Mouse (Mus musculus): ENCODE results near the gene Rhog. TPM values are rescaled to one million over a fixed set of nuclear protein-coding genes. Genes with fewer than 3 reads are reported as not detected.

The Rhog gene
- total RNA-seq, 1 experiment from 2014 or later: 34.9 TPM

DNA sequence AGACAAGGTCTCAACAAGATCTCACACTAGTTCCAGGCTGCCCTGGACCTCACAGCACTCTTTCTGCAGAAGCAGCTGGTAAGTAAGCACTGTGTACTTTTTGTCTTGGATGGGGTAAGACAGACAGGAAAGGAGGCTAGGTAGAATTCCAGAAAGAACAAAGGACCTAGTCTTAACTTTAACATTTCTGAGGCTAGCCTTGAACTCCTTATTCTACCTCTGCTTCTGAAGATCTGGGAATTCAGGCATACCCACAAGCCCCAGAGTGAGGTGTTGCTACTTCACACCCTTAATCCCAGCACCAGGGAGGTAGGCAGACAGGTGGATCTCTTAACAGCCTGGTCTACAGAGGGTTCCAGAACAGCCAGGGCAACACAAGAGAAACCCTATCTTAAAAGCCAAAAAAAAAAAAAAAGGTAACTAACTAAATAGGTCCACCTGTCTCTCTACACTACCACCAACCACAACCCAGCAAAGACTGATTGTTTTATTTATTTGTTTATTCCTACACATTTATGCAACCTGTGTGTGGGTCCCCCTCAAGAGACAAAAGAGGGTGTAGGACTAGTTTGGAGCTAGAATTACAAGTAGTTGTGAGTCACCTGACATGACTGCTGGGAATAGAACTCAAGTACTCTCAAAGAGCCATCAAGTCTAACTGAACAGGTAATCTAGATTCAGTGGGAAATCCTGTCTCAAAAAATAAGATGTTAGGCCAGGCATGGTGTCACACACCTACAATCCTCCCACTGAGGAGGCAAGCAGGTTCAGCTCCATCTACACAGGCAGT, 54.7 kb downstream of the Rhog start:
- ATAC-seq (replicated peaks in 1 of 2; ENCODE audit: insufficient read depth in 1 of 2, low FRiP score in 2 of 2, low TSS enrichment in 1 of 2, low read depth in 1 of 2, poor library complexity in 2 of 2, severe bottlenecking in 2 of 2): no peak

DNA sequence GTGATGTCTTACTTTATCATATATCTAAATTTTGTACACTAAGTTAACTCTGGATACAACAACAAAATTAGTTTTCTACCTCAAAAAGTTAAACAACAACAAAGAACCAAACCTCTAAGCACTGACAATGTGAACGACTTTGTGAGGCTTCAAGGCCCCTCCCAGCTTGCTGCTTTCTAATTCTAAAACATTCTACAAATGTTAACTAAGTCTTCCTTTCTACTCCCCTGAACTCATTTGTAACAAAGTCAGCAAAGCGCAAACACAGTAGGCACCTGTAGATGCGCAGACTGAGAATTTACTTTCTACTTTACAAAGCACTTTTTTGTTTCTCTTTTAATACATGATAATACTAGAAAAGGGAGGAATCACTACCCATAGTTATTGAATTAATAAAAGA, 55.3 kb downstream of the Rhog start:
- ATAC-seq (replicated peaks in 1 of 2; ENCODE audit: insufficient read depth in 1 of 2, low FRiP score in 2 of 2, low TSS enrichment in 1 of 2, low read depth in 1 of 2, poor library complexity in 2 of 2, severe bottlenecking in 2 of 2): no peak

DNA sequence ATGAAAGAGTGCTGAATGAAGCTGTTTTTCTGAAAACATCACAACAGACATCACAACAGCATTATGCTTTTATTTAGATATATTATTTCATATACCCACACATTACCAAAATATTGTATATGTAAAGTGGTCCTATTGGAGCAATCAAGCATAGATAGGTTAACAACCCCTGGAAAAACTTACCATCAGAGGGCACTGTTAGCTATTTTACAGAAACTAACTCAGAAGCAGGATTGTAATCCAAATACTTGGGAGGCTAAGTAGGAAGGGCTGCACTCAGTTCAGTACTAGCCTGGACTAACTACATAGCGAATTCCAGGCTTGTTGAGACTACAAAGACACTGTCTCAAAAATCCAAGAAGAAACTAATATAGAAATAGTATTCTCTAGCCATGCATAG, 63.5 kb downstream of the Rhog start:
- ATAC-seq (replicated peaks in 1 of 2; ENCODE audit: insufficient read depth in 1 of 2, low FRiP score in 2 of 2, low TSS enrichment in 1 of 2, low read depth in 1 of 2, poor library complexity in 2 of 2, severe bottlenecking in 2 of 2): no peak

Other genes with a start within 250 kb of the Rhog start
- 3.9 and 4.7 TPM in 2 replicates for gene Il18bp, start 237.4 kb downstream of the Rhog start, total RNA-seq (2017)
- gene Rnf121, start 190.6 kb downstream of the Rhog start, total RNA-seq (2017): 10.9 and 12.1 TPM in 2 replicates
- gene Xndc1, start 190.5 kb downstream of the Rhog start, total RNA-seq (2017): 38.6 and 41.2 TPM in 2 replicates
- 1.6 and 2.0 TPM in 2 replicates for gene Xntrpc, start 190.3 kb downstream of the Rhog start, total RNA-seq (2017)
- not detected in 2 replicates for gene Trpc2, start 172.9 kb downstream of the Rhog start, total RNA-seq (2017)
- gene Art1, start 154.3 kb downstream of the Rhog start, total RNA-seq (2017): 0.55 and 1.5 TPM in 2 replicates
- 1.1 TPM in 1 of 2 replicates, not detected in the other for gene Art5, start 146.6 kb downstream of the Rhog start, total RNA-seq (2017)
- gene Chrna10, start 139.2 kb downstream of the Rhog start, total RNA-seq (2017): 0.31 and 0.60 TPM in 2 replicates
- 55.3 and 58.8 TPM in 2 replicates for gene Nup98, start 45.9 kb downstream of the Rhog start, total RNA-seq (2017)
- 35.2 and 48.2 TPM in 2 replicates for gene Pgap2, start 45.8 kb downstream of the Rhog start, total RNA-seq (2017)
- gene Stim1, start 11.8 kb upstream of the Rhog start, total RNA-seq (2017): 31.1 and 38.0 TPM in 2 replicates
- 447 and 684 TPM in 2 replicates for gene Rrm1, start 185.6 kb upstream of the Rhog start, total RNA-seq (2017)
- not detected in 2 replicates for gene Olfr543, start 225.6 kb upstream of the Rhog start, total RNA-seq (2017)
- gene Olfr544, start 232.3 kb upstream of the Rhog start, total RNA-seq (2017): not detected in 2 replicates
- gene Olfr545, start 243.5 kb upstream of the Rhog start, total RNA-seq (2017): not detected in 2 replicates

All from hematopoietic stem cell, adult 5-6 weeks (primary cell).